Mouse (Mus musculus) myocyte (in vitro differentiated cells): ENCODE measurements around the gene Tnfrsf1a.

Source experiments
- E2F4 ChIP-seq: IDR thresholded peaks from one replicate; pipeline ENCODE4 v1.6.1; 2011; ENCODE audit warnings: mild to moderate bottlenecking, control low read depth, moderate library complexity; ENCODE audit not compliant: insufficient read depth
- MAX ChIP-seq: IDR thresholded peaks from one replicate; pipeline ENCODE4 v1.6.1; 2011; ENCODE audit warnings: low read depth, mild to moderate bottlenecking, control low read depth
- POLR2A ChIP-seq: IDR thresholded peaks from one replicate; pipeline ENCODE4 v1.6.1; 2011; ENCODE audit warnings: low read depth, mild to moderate bottlenecking, control low read depth, moderate library complexity; ENCODE audit not compliant: insufficient read length
- POLR2AphosphoS2 ChIP-seq: IDR thresholded peaks from one replicate; pipeline ENCODE4 v1.6.1; 2011; ENCODE audit warnings: low read depth, control low read depth; ENCODE audit not compliant: insufficient read length
- USF1 ChIP-seq: IDR thresholded peaks from one replicate; pipeline ENCODE4 v1.6.1; 2011; ENCODE audit warnings: low read depth, mild to moderate bottlenecking, control low read depth, moderate library complexity

DNA sequence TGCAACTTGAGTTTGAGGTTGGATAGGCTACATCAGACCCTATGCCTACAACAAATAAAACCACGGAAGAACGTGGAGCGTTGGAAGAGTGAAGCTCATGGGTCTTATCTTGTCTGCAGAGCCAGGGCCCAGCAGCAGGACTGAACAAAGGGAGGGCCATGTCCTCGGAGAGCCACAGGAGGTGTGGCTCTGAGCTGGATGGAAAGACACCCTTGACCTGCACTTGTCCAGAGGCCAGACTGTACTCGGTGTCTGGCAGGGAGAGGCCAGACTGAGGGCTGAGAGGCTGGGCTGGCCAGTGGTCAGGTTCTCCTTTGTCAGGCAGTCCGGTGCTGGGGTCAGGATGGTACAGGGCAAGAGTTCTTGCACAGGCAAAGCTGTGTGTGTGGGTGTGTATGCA is 23.8 kb upstream of the Tnfrsf1a start:
- TF ChIP-seq USF1 (no peak), POLR2A (no peak), E2F4 (no peak), MAX (no peak), POLR2AphosphoS2 (no peak)
